Mouse (Mus musculus) gastrocnemius, adult 18-20 months (tissue): Measurements from ENCODE around the gene Crygd. TPM values are rescaled to one million over a fixed set of nuclear protein-coding genes. Genes with fewer than 3 reads are reported as not detected.
"Not testable (repeated sequence)": the region's sequence is repeated elsewhere in the genome, so short reads cannot be mapped to it uniquely, and the experiment has no call there.

Experiments used
- DNase-seq: peaks from one replicate; pipeline ENCODE4 v3.0.0; 2021; ENCODE audit warnings: low spot score
- long read RNA-seq, 2 experiments: library from polyadenylated mRNA; stranded (forward); transcript quantifications; one replicate each; pipeline ENCODE4 v2.0.0; 2021
- total RNA-seq, 2 experiments: library from RNA; stranded (reverse); gene quantifications; 2 replicates each; pipeline ENCODE4 v1.2.3; 2021

The Crygd gene
- total RNA-seq, result not detected
- long read RNA-seq, experiment 1, result 0 reads
- long read RNA-seq, experiment 2, result 0 reads

GRCm38 (mm10) chr1:65063352-65063751 is at the start of gene Crygd:
Crygd (minus strand) TSS chr1:65063452.
- no peak for DNase-seq

- DNase-seq, result no peak
Observed at GRCm38 (mm10) chr1:65112807-65113196, 49.5 kb upstream of the Crygd start.

GRCm38 (mm10) chr1:65112031-65112806 is 49.0 kb upstream of the Crygd start:
- DNase-seq, result peak; percentile 83

GRCm38 (mm10) chr1:65109756-65110435 is 46.6 kb upstream of the Crygd start:
- no peak for DNase-seq

DNA sequence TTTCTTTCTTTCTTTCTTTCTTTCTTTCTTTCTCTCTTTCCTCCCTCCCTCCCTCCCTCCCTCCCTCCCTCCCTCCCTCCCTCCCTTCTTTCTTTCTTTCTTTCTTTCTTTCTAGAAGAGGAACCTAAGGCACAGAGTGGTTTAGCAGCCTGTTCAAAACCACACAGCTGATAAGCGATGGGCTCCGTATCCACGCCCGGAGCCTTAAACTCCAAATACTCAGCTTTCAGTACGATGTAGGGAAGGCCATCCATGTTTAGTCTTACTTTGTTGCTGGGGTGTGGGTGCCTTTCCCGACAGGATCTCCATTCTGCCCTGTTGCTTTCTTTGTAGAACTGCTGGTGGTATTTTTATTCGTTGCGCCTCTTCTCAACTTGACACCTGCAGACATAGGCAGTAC is 45.9 kb upstream of the Crygd start:
- no peak for DNase-seq

DNA sequence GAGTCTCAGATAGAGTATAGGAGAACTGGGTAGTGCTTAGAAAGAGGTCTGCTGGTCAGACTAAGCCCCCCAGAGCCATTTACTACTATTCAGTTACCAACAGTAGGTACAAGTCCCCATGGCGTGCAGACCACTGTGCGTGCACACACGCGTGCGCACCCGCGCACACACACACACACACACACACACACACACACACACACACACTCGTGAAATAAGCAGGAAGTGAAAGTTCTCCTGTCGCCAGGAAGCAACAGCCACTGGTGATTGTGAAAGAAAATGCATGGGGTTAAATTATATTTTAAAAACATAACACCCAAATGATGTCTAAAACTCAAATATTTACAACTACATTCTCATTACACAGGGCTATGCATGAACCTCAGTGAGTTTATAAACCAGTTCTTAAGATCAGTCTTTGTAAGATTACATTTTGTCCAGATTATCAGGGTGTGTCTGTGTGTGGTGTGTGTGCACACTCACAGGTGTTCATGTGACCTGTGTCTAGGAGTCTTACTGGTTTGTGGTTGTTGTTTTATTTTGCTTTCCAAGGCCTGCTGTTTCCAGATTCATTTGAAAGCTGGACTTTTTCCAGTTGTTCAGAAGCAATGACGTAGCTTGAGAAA is 44.5 kb upstream of the Crygd start:
- no peak for DNase-seq

GRCm38 (mm10) chr1:65103273-65103672 is 40.0 kb upstream of the Crygd start, which contains the start of gene Cryga:
Cryga (minus strand) TSS chr1:65103373.
- DNase-seq, result no peak

- DNase-seq, result no peak
Observed at GRCm38 (mm10) chr1:65096953-65097352, 33.7 kb upstream of the Crygd start.

- no peak for DNase-seq
Observed at GRCm38 (mm10) chr1:65091566-65091965, 28.3 kb upstream of the Crygd start.

DNA sequence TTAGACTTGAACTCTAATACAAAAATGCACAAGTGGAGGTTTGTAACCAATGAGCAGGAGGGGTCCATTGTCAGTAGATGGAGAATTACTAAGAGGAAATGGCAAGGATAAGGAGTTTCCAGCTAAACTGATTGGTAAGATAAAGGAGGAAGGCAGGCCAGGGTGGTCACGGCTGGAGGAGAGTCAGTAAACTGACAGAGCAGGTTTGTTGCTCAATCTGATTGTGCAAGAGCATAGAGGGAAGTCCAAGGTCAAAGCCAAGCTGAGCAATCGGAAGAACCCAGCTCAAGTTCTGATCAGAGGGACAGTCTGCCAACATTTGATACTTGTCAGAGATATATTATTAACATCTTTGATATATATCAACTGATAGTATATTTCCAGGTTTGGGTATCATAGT is 27.1 kb upstream of the Crygd start:
- peak; percentile 39 for DNase-seq

DNA sequence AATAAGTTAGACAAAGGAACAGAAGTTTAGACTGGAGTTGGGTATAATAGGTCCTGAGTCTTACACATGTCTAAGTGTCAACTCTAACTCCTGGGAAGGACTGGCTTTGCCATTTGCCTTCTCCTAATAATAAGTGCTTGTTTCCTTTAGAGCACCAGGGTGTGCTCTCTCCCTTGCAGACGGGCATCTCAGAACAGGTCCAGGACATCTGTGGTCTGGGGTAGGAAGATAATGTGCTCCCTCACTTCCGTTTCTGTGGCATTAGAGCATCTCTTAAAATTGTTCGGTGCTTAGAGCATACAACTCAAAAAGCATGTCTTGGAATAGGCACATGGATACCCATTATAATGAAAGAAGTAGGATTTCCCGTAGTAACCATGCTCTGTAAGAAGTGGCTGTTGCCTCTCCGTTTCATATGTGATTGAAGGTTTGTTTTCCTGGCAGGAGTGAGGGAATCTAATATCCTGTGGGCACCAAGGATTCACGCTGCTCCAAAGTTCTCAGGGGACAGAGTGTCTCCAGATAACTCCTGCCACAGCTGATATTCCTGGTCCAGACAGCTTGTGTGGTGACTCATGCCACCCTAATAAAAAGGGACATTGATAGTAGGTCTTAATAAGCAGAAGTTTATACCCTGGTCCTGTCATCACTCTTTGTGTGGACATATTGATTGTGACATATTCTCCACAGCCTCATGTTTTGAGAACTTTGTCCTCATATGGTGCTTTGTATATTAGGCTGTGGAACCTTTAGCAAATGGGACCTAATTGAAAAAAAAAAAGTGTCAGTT is 25.5 kb upstream of the Crygd start:
- peak; percentile 39 for DNase-seq

DNA sequence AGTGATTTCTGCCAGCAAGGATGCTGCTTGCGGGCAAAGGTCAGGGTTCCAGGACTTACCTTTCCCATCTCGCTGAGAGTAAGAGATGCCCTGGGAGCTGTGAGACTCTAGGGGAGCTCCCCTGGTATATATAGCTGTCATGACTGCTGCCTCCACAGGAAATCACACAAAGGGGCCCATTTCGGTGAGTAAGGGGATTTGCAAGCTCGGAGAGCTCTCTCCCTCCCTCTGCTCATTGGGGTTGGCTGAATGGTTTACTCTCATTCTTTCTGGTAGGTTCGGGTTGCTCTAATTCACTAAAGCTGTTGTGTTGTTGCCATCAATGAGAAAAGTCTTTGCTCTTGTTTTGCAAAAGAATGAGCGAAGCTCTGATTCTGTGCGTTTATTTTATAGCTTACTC is 18.9 kb upstream of the Crygd start, which contains the start of gene Crygb:
Gene Crygb, minus strand, starts transcription at position 101 of the 400 bp plus-strand sequence.
- DNase-seq, result no peak

DNA sequence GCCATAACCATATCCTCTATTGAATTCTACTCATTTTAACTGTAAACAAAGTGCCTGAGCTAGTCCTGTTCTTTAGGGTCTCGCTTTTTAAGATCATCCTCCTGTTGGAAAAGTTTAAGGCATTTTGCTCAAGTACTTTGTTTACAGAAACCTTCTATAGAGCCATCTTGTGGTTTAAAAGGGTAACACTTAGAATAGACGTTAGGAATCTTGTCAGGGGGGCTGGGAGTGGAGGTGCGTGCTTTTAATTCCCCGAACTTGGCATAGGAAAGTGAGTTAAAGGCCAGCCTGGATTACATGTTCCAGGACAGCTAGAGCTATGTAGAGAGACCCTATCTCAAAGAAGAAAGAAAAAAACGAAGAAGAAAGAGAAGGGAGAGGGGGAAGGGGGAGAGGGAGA is 12.4 kb upstream of the Crygd start:
- DNase-seq, result no peak

DNA sequence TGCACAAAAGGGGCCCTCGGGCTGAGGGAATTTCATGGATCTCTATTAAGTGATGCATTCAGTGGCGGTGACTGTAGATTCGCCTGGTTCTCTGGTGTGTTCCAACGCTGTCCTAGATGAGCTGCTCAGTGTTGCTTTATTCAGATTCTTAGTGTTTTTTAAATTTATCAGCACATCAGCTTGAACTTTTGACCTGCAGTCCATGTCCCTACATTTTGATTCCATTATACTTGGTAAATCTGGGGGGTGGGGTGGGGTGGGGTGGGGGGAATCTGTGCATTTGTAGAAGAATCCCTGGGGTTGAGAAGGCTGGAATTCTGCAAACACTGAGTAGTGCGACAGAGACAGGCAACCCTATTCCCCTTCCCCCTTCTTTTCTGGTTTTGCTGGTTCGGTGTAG is 10.3 kb upstream of the Crygd start, which contains the start of gene Crygc:
Gene Crygc, minus strand, starts transcription at position 101 of the 400 bp plus-strand sequence.
- no peak for DNase-seq

DNA sequence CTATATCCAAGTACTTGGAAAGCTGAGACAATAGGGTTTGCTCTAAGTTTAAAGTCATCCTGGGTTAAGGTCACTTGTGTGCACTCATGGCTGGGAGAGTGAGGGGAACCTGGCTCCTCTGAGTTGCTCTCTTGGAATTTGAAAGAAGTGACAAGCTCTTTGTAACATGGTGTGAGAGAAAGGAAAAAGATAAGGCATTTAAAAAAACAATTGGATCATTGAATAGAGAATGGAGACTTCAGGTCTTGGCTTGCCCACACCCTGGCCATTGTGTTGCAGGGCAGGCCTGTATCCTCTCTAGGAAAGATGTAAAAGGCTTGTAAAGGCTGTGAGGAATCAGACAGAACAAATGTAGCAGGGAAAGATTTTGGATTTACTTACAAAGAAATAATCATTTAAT is 4.6 kb upstream of the Crygd start:
- no peak for DNase-seq

GRCm38 (mm10) chr1:65064201-65064600 is 949 bp upstream of the Crygd start:
- DNase-seq, result no peak

- no peak for DNase-seq
Observed at GRCm38 (mm10) chr1:65052140-65052539, 11.1 kb downstream of the Crygd start.

- DNase-seq, result no peak
Observed at GRCm38 (mm10) chr1:65051696-65052095, 11.6 kb downstream of the Crygd start.

- not testable (repeated sequence) for DNase-seq
Observed at GRCm38 (mm10) chr1:65050952-65051351, 12.3 kb downstream of the Crygd start, which contains the start of gene Cryge. Cryge (minus strand) TSS chr1:65051149.

DNA sequence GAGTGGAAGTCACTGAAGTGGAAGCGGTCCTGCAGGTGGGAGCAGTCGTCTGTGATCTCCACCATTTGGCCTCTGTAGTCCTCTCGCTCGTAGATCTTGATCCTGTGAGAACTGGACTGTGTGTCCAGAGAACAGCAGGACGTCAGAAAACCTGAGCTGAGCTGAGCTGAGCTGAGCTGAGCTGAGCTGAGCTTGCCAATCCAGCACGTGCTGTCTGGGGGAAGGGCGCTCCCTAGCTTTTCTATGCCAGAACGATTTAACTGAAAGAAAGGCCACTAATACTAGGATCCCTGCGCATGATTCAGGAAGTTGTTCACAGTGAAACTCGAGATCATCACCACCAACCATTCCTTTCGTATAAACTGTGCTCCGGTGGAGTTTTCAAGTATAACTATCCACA is 14.5 kb downstream of the Crygd start:
- DNase-seq, result peak; percentile 34

DNA sequence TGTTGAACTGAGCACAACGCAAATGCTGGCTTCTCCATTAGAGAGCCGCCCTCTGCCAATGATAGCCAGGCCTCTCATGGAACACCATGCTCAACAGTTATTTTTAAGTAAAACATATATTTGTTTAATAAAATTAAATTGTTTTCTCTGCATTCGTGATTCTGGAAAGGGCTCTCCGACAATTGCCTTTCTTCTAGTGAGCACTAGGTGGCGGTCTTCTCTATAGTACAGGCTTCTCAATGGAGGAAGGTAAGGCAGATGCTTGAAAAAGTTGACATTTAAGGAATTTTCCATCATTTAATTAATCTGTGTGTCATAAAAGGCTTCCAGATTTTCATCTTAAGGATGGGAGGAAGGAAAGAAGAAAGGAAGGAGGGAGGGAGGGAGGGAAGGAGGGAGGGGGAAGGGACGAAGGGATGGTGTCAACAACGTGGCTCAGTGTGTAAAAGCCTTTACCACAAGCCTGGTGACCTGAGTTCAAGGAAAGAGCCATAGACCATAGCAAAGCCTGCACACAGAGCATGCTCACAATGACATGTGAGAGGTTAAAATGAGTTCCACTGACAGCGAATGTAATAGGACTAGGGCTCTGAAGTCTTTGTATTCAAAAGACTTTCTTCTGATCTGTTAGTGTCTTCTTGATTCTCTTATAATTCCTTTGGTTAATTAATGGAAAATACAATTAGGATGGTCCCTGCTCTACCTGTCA is 16.7 kb downstream of the Crygd start:
- DNase-seq, result peak; percentile 21
